Mouse (Mus musculus): ENCODE results near the gene Zfp786. TPM values are rescaled to one million over a fixed set of nuclear protein-coding genes. Genes with fewer than 3 reads are reported as not detected.

Gene Zfp786
- polyA plus RNA-seq, 1 experiment from 2014 or later: 3.6 TPM

DNA sequence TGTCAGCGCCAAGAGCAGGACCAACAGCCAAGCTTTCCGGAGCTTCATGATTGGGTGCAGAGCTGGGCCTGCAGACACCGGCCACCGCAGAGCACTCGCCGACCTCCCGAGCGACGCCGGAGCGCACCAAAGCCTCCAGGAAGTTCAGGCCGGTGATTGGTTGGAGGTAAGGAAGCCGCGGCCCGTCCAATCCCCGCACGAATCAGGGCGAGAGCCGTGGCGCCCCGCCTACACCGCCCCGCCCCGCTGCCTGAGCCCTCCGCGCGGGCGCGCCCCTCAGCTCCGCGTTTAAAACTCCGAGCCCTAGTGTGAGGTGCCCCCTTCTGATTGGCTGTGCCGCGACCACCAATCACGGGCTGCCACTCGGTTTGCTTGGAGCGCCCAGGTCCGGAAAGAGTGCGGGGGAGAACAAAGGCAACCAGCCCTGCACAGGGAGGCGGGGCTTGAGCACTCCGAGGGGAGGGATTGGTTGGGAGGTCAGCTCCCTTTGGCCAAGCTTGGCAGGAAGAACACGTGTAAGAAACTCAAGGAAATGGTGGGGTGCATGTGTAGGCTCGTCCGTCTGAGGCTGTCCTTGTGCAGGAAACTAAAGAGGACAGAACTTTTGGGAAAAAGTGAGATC lies 17.3 kb downstream of the Zfp786 start, which contains the start of gene Pdia4:
Gene Pdia4 (minus strand): TSS at position 174 of the 622 bp plus-strand sequence.
- no peaks in the 10 kb centered on the region for H3K36me3 ChIP-seq (ENCODE audit: control insufficient read depth, insufficient read depth, low read length)
- peak; percentile 96 for DNase-seq (ENCODE audit: low spot score)
- peaks cover 29% of the 10 kb centered on the region for H3K4me1 ChIP-seq (replicated peaks; ENCODE audit: control insufficient read depth, insufficient read depth, low read length)
- peak within 1 kb of the TSS; percentile 98 for H3K9ac ChIP-seq (ENCODE audit: low read length)
- H3K9me3 ChIP-seq (ENCODE audit: control insufficient read depth, low read length): no peaks in the 10 kb centered on the region
- peak within 1 kb of the TSS; percentile 90 for H3K4me3 ChIP-seq (ENCODE audit: low read depth, low read length)
- no peaks in the 10 kb centered on the region for H3K27me3 ChIP-seq (replicated peaks; ENCODE audit: control insufficient read depth, insufficient read depth, low read length)
- peak within 1 kb of the TSS; percentile 94 for H3K4me2 ChIP-seq (ENCODE audit: low read length)
- peak within 1 kb of the TSS; percentile 96 for H3K27ac ChIP-seq (ENCODE audit: low read depth)
- under 1% methylated on average over 44 of the region's 44 CpGs for WGBS
- ATAC-seq (replicated peaks; ENCODE audit: low FRiP score, low TSS enrichment, low read depth): peak; percentile 100

DNA sequence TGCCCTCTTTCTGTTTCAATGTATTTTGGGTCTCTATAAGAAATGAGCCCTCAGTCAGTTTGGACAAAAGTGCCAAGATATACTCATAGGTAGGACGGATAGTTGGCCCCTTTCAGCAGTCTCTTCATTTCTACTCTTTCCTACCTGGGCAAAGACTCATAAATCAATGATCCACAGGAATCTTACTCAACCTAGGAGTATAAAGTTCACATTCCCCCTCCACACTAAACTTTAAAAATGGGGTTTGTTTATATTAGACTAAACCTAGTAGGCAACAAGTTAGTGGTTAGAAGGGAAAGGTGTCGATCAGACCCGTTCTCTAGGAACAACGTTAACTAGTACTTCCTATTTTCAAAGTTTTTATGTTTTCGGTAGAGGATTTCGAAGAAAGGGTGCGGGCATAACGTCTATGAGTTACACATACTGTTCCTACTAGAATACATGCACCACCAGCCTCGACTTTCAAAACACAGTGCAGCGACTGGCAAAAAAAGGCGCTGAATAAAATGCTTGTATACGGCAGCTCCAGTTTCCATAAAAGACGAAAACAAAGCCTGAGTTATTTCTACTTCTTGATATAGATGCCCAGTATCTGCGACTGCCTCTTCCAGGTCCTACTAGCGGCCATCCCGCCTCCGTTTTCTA lies 18.3 kb downstream of the Zfp786 start:
- under 1% methylated on average over 17 of the region's 17 CpGs for WGBS
- Histone ChIP-seq H3K9me3 (ENCODE audit: control insufficient read depth, low read length) (no peaks in the 10 kb centered on the region), H3K9ac (ENCODE audit: low read length) (peak overlapping the region; percentile 98), H3K27me3 (replicated peaks; ENCODE audit: control insufficient read depth, insufficient read depth, low read length) (no peaks in the 10 kb centered on the region), H3K4me2 (ENCODE audit: low read length) (peak overlapping the region; percentile 94), H3K27ac (ENCODE audit: low read depth) (peak overlapping the region; percentile 96), H3K36me3 (ENCODE audit: control insufficient read depth, insufficient read depth, low read length) (peaks cover 8% of the 10 kb centered on the region), H3K4me3 (ENCODE audit: low read depth, low read length) (peak overlapping the region; percentile 90), H3K4me1 (replicated peaks; ENCODE audit: control insufficient read depth, insufficient read depth, low read length) (peaks cover 29% of the 10 kb centered on the region)
- no peak for ATAC-seq (replicated peaks; ENCODE audit: low FRiP score, low TSS enrichment, low read depth)
- no peak for DNase-seq (ENCODE audit: low spot score)

DNA sequence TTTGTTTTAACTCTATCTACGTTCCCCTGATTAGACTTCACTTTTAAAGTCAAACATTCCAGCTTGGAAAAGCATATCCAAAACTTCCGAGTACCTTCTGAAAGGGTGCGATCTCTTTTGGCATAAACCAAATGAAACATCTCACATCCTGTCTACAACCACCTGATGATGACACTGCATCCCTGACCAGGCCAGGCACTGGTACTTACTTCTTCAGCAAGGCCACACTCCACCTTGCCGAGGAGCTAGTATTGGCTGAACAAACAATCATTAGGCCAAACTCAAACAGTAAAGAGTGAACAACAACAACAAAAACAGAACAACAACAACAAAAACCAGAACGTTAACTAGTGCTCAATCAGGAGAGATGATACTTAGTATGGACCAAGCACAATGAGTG lies 19.3 kb downstream of the Zfp786 start:
- no peak for ATAC-seq (replicated peaks; ENCODE audit: low FRiP score, low TSS enrichment, low read depth)
- no peaks in the 10 kb centered on the region for H3K27me3 ChIP-seq (replicated peaks; ENCODE audit: control insufficient read depth, insufficient read depth, low read length)
- H3K4me3 ChIP-seq (ENCODE audit: low read depth, low read length): peak overlapping the region; percentile 90
- DNase-seq (ENCODE audit: low spot score): no peak
- peak overlapping the region; percentile 98 for H3K9ac ChIP-seq (ENCODE audit: low read length)
- peak overlapping the region; percentile 94 for H3K4me2 ChIP-seq (ENCODE audit: low read length)
- H3K9me3 ChIP-seq (ENCODE audit: control insufficient read depth, low read length): no peaks in the 10 kb centered on the region
- H3K36me3 ChIP-seq (ENCODE audit: control insufficient read depth, insufficient read depth, low read length): peaks cover 16% of the 10 kb centered on the region
- WGBS: 41% methylated on average over 5 of the region's 5 CpGs
- no peak overlapping the region for H3K27ac ChIP-seq (ENCODE audit: low read depth)
- H3K4me1 ChIP-seq (replicated peaks; ENCODE audit: control insufficient read depth, insufficient read depth, low read length): peaks cover 29% of the 10 kb centered on the region

DNA sequence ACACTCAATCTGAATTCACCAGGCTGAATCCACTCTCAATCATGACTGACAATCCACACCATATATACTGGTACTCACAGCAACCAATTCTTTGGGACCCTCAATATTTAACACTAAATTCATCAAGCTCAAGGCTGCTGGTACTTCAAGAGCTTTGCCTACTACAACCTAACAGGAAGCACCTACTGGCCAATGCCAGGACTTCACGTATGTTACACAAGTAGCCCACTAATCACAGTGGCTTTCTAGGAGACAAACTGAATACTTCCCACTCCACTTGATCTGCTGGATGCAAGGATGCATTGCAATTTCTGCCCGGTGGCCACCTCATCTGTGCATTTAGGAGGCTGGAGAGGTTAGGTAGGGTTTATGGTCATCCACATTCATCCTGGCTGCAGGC lies 20.5 kb downstream of the Zfp786 start:
- H3K4me1 ChIP-seq (replicated peaks; ENCODE audit: control insufficient read depth, insufficient read depth, low read length): peaks cover 29% of the 10 kb centered on the region
- 75% methylated on average over 2 of the region's 2 CpGs for WGBS
- ATAC-seq (replicated peaks; ENCODE audit: low FRiP score, low TSS enrichment, low read depth) (no peak), DNase-seq (ENCODE audit: low spot score) (no peak)
- no peaks in the 10 kb centered on the region for H3K27me3 ChIP-seq (replicated peaks; ENCODE audit: control insufficient read depth, insufficient read depth, low read length)
- H3K9me3 ChIP-seq (ENCODE audit: control insufficient read depth, low read length): no peaks in the 10 kb centered on the region
- no peak overlapping the region for H3K27ac ChIP-seq (ENCODE audit: low read depth)
- H3K9ac ChIP-seq (ENCODE audit: low read length): no peak overlapping the region
- peaks cover 28% of the 10 kb centered on the region for H3K36me3 ChIP-seq (ENCODE audit: control insufficient read depth, insufficient read depth, low read length)
- no peak overlapping the region for H3K4me3 ChIP-seq (ENCODE audit: low read depth, low read length)
- H3K4me2 ChIP-seq (ENCODE audit: low read length): peak overlapping the region; percentile 15; the same call in 1 of the 2 replicates

DNA sequence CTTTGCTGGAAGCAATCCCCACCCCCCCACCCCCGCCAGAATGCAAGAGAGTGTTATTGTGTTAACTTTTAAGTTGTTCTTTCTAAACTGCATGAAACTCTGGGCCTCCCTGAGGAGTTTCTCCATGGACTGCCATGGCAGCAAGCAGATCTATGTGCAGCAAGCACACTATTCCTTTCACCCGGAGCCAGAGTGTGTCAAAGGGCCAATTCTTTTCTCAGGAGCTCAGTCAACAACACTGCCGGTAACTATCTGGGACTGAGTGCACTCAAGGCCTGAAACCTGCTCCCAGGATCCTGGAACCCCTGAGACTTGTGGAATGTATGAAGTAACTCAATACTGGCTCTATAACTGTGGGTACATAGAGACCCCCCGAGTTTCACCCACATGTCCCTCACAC lies 21.6 kb downstream of the Zfp786 start:
- Histone ChIP-seq H3K4me3 (ENCODE audit: low read depth, low read length) (no peak overlapping the region), H3K27ac (ENCODE audit: low read depth) (no peak overlapping the region), H3K4me1 (replicated peaks; ENCODE audit: control insufficient read depth, insufficient read depth, low read length) (peaks cover 23% of the 10 kb centered on the region), H3K36me3 (ENCODE audit: control insufficient read depth, insufficient read depth, low read length) (peaks cover 39% of the 10 kb centered on the region), H3K4me2 (ENCODE audit: low read length) (no peak overlapping the region), H3K9ac (ENCODE audit: low read length) (no peak overlapping the region), H3K9me3 (ENCODE audit: control insufficient read depth, low read length) (no peaks in the 10 kb centered on the region), H3K27me3 (replicated peaks; ENCODE audit: control insufficient read depth, insufficient read depth, low read length) (no peaks in the 10 kb centered on the region)
- ATAC-seq (replicated peaks; ENCODE audit: low FRiP score, low TSS enrichment, low read depth) (no peak), DNase-seq (ENCODE audit: low spot score) (no peak)
- WGBS: 79% methylated on average over 4 of the region's 4 CpGs

DNA sequence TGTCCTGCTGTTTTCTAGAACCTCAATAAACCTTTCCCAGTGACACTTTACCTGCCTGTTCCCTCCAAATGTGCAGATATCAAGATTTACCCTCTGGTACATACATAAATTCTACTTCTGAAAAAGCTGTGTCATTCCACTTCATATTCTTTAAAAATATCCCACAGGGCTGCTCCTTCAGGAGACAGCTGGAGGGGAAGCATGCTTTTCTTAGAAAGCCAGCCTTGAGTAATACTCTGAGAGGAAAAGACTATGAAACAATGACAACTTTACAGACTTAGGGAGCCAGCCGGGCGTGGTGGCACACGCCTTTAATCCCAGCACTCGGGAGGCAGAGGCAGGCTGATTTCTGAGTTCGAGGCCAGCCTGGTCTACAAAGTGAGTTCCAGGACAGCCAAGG lies 22.1 kb downstream of the Zfp786 start:
- no peak overlapping the region for H3K27ac ChIP-seq (ENCODE audit: low read depth)
- H3K9ac ChIP-seq (ENCODE audit: low read length): no peak overlapping the region
- peaks cover 44% of the 10 kb centered on the region for H3K36me3 ChIP-seq (ENCODE audit: control insufficient read depth, insufficient read depth, low read length)
- no peak for DNase-seq (ENCODE audit: low spot score)
- 93% methylated on average over 5 of the region's 5 CpGs for WGBS
- no peak overlapping the region for H3K4me3 ChIP-seq (ENCODE audit: low read depth, low read length)
- peaks cover 23% of the 10 kb centered on the region for H3K4me1 ChIP-seq (replicated peaks; ENCODE audit: control insufficient read depth, insufficient read depth, low read length)
- no peaks in the 10 kb centered on the region for H3K9me3 ChIP-seq (ENCODE audit: control insufficient read depth, low read length)
- no peaks in the 10 kb centered on the region for H3K27me3 ChIP-seq (replicated peaks; ENCODE audit: control insufficient read depth, insufficient read depth, low read length)
- H3K4me2 ChIP-seq (ENCODE audit: low read length): no peak overlapping the region
- ATAC-seq (replicated peaks; ENCODE audit: low FRiP score, low TSS enrichment, low read depth): no peak

DNA sequence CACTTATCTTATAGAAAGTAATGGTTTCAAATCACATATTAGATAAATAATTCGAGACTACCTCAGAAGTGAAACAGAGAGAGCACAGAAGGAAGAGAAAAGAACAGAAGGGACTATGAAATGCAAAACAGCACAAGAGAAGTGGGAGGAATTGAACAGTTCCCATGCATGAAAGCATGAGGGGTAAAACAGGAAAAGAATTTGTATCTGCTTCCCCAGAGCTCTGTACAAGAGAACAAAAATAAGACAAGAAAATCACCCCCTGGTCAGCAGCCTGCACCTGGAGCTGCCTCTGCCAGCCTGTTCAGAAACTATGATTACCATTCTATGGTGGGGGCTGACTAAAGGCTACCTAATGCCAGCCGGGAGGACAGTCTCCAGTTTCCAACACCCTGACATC lies 23.2 kb downstream of the Zfp786 start:
- Histone ChIP-seq H3K4me2 (ENCODE audit: low read length) (no peak overlapping the region), H3K9me3 (ENCODE audit: control insufficient read depth, low read length) (no peaks in the 10 kb centered on the region), H3K27me3 (replicated peaks; ENCODE audit: control insufficient read depth, insufficient read depth, low read length) (no peaks in the 10 kb centered on the region), H3K4me1 (replicated peaks; ENCODE audit: control insufficient read depth, insufficient read depth, low read length) (peaks cover 23% of the 10 kb centered on the region), H3K27ac (ENCODE audit: low read depth) (no peak overlapping the region), H3K9ac (ENCODE audit: low read length) (no peak overlapping the region), H3K4me3 (ENCODE audit: low read depth, low read length) (no peak overlapping the region), H3K36me3 (ENCODE audit: control insufficient read depth, insufficient read depth, low read length) (peaks cover 55% of the 10 kb centered on the region)
- 90% methylated on average over 2 of the region's 2 CpGs for WGBS
- DNase-seq (ENCODE audit: low spot score) (no peak), ATAC-seq (replicated peaks; ENCODE audit: low FRiP score, low TSS enrichment, low read depth) (no peak)

DNA sequence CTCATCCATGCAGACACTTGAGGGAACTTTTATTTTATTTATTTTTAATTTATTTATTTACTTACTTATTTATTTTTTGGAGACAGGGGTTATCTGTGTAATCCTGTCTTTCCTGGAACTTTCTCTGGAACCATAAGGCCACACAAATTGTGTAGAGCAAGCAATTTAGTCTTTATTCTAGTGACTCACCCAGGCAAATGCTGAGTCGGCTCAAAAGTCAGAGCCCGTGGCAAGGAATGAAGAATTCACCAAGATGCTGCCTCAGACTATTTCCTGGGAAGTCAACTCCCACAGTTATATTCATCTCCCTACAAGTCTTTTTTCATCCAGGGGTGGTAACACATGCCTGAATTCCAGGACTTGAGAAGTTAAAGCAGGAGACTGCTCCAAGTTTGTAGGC lies 25.1 kb downstream of the Zfp786 start:
- DNase-seq (ENCODE audit: low spot score) (no peak), ATAC-seq (replicated peaks; ENCODE audit: low FRiP score, low TSS enrichment, low read depth) (no peak)
- Histone ChIP-seq H3K4me1 (replicated peaks; ENCODE audit: control insufficient read depth, insufficient read depth, low read length) (peaks cover 11% of the 10 kb centered on the region), H3K27ac (ENCODE audit: low read depth) (no peak overlapping the region), H3K4me3 (ENCODE audit: low read depth, low read length) (no peak overlapping the region), H3K27me3 (replicated peaks; ENCODE audit: control insufficient read depth, insufficient read depth, low read length) (no peaks in the 10 kb centered on the region), H3K9ac (ENCODE audit: low read length) (no peak overlapping the region), H3K4me2 (ENCODE audit: low read length) (no peak overlapping the region), H3K9me3 (ENCODE audit: control insufficient read depth, low read length) (no peaks in the 10 kb centered on the region), H3K36me3 (ENCODE audit: control insufficient read depth, insufficient read depth, low read length) (peaks cover 73% of the 10 kb centered on the region)
- 84% methylated on average over 2 of the region's 2 CpGs for WGBS

DNA sequence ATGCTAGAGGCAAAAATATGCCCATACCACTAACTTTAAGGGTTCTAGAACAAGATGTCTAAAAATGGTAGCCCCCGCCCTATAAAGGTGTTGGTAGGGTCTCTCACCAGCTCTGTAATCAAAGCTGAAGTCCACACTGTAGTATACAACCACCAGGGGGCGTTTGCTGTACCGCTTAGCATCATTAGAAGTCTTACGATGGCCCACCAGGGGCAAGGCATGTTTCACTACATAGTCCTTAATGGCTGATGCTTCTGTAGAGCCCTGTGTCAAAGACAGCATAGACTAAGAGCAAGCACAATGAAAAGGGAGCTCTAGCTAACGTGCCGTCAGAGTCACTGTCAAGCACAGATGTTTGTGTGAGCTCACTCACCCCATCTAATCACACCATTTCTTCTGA lies 31.6 kb downstream of the Zfp786 start:
- no peak overlapping the region for H3K4me2 ChIP-seq (ENCODE audit: low read length)
- DNase-seq (ENCODE audit: low spot score) (peak; percentile 71), ATAC-seq (replicated peaks; ENCODE audit: low FRiP score, low TSS enrichment, low read depth) (peak; percentile 48; the same call in 1 of the 2 replicates)
- no peaks in the 10 kb centered on the region for H3K27me3 ChIP-seq (replicated peaks; ENCODE audit: control insufficient read depth, insufficient read depth, low read length)
- WGBS: 51% methylated on average over 6 of the region's 6 CpGs
- H3K36me3 ChIP-seq (ENCODE audit: control insufficient read depth, insufficient read depth, low read length): peaks cover 94% of the 10 kb centered on the region
- no peak overlapping the region for H3K9ac ChIP-seq (ENCODE audit: low read length)
- no peaks in the 10 kb centered on the region for H3K4me1 ChIP-seq (replicated peaks; ENCODE audit: control insufficient read depth, insufficient read depth, low read length)
- H3K27ac ChIP-seq (ENCODE audit: low read depth): no peak overlapping the region
- no peak overlapping the region for H3K4me3 ChIP-seq (ENCODE audit: low read depth, low read length)
- H3K9me3 ChIP-seq (ENCODE audit: control insufficient read depth, low read length): no peaks in the 10 kb centered on the region

Measured in intestine, embryonic 14.5 days (tissue).